Mouse (Mus musculus): ENCODE data around the gene Yy1.

GRCm38 (mm10) chr12:108766316-108766715, 26.5 kb upstream of the Yy1 start:
- TF ChIP-seq CTCF (conservative IDR thresholded peaks at IDR 0.05; ENCODE audit: low read length) (no peak), POU5F1 (IDR thresholded peaks at IDR 0.05; ENCODE audit: borderline replicate concordance, low read length) (no peak), NANOG (IDR thresholded peaks at IDR 0.05; ENCODE audit: borderline replicate concordance, low read length) (no peak)
